Mouse (Mus musculus): ENCODE measurements around the gene Zfp319.
A peak's percentile ranks its signal among the peaks of the same experiment; 100 is the strongest.

The Zfp319 gene

DNA sequence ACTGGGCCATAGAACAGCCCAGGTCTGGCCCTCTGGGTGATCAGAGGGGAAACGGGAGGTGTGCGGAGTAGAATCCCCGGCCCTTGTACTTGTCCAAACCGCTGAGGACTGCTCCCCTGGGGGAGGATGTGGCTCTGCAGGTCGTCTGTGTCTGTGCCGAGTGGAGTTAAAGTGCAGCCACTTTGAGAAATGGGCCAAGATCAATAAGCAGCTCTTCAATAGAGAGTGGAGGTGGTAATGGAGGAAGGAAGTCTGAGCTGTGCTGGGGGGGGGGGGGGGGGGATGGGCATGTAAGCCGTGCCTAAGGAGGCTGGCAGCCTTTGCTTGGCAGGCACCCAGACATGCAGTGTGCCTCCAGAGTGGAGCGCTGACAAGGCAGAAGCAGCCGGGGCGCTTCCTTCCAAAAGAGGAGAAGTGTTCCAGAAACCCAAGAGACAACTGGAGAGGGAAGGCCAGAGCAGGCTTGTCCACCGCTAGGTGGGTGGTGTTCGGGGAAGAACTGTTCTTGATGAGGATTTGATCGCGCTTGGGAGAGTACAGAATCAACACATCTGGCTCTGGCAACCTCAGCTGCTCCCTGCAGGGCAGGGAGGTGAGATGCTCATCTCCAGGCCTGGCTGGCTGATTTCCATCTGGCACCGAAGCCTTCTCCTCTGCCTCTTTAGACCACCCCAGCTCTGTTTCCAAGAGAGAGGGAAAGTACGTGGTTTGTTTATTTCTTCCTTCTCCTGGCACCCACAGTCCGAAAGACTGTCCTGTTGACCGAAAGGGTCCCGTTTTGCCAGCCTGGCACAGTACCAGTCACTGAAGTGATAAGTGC lies 17.3 kb upstream of the Zfp319 start:
- peak; percentile 78 to 83 for DNase-seq

DNA sequence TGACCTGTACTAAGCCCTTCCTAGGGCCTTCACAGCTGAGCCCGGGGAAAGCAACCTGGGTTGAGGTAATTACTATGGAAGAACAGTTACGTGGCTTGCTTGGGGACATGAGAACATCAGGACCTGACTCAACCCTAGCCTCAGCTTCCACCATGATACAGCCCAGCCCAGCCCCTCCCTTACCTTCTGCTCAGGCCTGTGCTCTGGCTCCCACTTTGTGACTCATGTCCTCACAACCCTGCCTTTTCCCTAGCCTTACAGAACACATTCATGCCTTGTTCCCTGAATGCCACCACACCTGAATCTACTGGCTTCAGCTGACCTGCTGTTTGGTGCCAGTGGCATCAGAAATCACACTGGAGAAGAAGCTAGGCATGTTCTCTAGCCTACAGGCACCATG lies 16.6 kb upstream of the Zfp319 start:
- no peak for DNase-seq

DNA sequence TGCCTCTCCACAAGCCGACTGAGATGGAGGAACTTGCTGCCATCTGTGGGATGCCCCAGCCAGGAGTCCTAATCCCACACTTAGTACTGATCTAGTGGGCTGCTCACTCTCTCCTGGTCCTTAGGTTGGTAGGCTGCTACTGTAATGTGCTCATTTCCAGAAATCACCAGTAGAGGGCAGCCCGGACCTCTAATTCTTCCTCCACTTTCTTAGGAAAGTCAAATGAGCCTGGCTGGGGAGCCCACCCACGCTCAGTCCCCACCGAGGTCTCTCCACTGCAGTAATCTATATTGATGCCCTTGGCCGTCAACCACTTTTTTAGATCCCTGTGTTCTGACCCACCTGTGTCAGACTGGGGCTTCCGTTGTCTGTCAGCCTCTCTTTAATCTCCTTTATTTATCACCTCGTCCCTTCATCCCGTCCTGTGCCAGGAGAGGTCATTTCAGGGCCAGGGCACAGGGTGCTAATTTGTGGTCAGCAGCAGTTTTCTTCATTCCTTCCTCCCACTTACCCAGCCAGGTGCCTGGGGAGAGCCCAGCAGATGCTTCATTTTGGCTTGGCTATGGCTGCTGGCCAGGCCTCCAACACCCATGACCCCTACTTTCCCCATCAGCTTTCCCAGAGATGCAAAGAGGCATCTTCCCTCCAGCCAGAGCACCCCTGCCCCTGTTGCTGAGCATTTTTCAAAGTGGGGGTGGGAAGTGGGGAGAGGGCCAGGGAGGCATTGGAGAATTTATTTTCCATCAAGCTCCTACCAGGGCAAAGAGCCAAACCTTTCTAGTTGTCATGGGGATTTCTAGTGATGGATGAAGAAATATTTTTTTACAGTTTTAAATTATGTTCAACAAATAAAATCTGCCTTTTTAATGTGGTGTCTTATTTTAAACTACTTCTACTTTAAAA lies 15.1 kb upstream of the Zfp319 start:
- peak; percentile 65 to 86 for DNase-seq

DNA sequence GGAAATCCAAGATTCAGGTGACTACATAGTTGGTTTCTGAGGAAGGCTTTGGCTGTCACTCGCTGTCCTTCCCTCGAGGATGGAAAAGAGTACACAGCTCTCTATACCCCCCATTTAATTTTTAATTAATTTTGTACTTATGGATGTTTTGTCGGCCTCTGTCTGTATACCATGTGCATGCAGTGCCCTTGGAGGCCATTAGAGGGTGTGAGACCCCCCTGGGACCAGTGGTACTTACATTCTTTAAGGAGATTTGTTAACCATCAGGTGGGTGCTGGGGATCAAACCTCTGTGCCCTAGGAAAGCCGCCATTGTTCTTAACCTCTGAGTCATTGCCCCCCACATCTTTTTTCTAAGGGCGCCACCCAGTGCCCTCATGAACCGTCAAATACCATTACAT lies 12.9 kb upstream of the Zfp319 start:
- no peak for DNase-seq

DNA sequence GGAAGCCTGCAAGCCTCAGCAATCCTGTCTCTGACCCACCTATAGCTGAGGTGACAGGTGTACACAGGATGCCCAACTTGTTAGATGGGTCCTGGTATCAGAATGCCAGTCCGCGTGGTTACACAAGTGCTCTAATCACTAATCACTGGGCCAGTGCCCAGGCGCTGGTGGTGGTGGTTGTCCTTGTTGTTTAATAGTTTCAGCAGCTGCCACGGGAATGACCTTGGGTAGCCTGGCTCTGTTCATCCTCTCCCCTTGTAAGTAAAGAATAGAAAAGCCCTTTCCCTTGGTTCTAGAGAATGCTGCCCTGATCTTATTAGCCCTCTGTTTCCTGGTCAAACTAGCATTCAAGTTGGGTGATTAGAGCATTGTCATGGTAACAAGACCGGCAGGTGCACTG lies 10.0 kb upstream of the Zfp319 start:
- DNase-seq, result peak in 1 of 2 experiments; percentile 34

DNA sequence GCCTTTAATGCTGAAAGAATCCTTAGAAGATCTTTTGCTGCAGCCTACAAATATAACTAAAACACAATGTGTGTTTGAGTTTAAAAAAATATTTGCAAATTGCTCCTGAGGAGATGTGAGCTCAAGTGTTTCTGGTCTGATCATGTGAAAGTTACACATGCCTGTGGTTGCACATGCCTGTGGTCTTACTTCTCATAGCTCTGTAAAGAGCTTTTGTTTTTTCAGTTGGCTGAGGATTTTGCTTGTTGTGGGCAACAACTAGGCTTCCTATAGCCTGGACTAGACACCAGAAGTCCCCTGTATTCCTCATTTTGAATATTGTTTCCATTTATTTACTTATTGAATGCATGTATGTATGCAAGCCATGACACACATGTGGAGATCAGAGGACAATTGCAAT lies 4.6 kb upstream of the Zfp319 start:
- no peak for DNase-seq

DNA sequence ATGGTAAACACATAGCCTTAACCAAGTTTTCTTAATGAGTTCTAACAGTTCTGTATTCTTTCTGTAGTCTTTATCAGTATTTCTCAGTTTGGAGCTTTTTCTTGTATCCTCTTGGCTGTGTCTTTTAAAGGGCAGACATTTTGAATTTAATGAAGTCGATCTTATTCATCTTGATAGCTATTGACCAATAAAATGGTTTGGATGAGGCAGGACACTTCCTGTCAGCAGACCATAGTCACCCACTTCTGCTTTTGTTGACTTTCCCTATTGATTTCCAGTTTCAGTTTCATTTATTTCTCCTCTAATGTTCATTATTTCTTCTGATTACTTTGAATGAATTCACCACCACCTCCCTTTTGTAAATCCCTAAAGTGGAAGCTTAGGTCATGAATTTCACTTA lies 4.0 kb upstream of the Zfp319 start:
- DNase-seq, result no peak

DNA sequence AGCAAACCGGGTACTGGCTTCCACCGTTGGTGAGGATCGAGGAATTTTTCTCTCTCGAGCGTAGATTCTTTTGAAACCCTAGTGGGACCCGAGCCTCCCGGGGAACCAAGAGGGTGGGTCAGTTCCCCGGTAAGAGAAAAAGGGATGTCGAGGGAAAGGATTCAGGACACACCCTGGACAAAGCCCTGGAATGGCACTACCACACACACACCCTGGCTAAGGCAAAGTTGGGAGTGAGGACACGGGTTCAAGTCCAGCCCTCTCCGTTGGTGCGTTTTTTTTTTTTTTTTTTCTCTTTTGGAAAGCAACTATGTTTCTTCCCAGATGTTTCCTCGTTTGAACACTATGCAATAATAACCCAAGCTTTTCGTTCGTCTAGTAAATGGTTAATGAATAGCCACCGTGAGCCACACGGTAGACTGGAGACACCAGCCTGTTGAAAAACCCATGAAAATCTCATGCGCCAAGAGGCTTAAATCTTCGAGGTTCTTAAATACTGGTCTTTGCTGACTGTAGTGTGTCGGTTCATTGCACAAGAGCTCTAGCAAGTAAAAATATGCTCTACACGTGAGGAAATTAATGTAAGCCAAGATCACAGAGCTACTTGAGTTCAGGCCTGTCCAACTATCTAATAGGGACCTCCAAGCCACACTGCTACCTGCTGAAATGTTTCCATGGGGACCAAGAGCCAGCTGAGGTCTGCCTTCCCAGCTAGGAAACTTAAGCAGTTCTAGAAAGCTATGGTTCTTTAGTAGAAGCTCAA lies 868 bp upstream of the Zfp319 start:
- DNase-seq, result no peak

DNA sequence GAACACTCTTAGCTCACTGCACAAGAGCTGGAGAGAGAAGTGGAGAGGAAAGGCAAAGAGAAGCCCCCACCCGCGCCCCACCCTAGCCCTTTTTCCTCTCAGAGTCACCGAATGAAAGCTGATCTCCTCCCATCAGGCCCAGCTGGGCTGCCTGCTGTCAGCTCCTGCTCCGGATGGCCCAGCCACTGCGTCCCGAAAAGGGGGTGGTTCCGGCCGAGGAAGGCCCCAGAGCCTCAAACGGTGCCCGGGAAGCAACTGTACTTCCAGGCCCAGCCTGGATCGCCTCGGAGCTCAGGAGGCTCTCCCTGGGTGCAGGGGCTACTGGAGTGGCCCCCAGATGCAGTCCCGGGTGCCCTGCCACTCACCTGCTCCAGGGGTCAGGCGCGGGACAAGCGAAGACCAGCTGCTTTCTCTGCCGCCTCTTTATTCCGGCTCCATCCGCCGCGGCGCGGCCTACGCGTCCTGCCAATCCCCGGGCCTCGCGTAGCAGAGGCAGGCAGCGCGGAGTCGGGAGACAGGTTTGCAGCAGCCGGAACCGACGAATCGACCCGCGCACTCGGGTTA lies 512 bp downstream of the Zfp319 start:
- peak; percentile 62 to 78 for DNase-seq

DNA sequence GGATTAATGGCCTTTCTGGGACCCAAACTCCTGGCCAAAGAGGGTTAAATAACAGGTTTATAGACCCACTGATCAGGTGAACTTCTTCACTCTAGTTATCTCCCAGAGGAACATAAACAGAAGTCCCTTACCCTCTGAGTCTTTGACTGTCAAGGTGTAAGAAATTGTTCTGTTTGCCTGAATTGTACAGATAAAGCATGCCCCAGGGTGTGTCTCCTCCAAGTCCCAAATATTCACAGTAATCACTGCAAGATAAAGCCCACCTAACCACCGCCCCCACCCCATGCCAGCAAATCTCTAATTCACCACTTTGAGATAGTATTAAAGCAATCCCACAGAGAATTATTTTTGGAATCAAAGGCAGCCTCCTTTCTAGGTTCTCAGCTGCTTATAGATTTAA lies 1.4 kb downstream of the Zfp319 start:
- no peak for DNase-seq

DNA sequence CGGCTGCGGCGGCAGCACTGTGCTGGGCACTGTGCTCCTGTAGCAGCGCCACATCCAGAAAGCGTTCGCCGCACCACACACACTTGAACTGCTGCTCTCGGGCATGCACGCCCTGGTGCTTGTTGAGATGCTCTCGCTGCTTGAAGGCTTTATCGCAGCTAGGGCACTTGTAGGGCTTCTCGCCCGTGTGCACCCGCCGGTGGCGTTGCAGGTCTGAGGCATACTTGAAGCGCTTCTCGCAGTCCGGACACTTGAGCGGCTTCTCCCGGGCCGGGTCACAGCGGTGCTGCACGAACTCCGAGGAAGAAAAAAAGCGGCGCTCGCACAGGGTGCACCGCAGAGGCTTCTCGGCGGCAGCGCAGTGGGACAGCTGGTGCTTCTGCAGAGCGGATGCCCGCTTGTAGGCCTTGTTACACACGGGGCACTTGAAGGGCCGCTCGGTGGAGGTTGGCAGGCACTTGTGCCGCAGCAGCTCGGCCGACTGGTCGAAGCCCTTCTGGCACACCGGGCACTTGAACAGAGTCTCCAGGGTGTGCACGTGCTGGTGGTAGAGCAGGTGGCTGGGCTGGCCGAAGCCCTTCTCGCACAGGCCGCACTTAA lies 3.8 kb downstream of the Zfp319 start:
- DNase-seq, result no peak

DNA sequence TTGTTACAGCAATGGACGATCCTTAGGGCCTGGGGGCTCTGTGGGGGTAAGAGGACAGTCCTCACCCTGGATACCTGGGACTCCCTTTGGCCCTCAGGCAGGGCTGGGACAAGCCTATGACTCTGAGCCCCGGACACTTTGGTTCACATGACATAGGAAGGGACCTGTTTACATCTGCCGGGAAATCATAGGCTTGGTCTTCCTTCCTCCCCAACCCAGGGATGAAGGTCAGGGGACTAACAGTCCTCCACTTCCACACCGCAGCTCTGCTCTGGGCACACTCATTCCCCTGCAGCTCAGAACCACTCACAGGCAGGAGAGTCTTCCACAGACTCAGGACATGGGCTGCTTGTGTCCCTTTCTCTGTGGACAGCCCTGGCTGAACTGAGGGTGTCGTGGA lies 4.9 kb downstream of the Zfp319 start:
- DNase-seq, result no peak

DNA sequence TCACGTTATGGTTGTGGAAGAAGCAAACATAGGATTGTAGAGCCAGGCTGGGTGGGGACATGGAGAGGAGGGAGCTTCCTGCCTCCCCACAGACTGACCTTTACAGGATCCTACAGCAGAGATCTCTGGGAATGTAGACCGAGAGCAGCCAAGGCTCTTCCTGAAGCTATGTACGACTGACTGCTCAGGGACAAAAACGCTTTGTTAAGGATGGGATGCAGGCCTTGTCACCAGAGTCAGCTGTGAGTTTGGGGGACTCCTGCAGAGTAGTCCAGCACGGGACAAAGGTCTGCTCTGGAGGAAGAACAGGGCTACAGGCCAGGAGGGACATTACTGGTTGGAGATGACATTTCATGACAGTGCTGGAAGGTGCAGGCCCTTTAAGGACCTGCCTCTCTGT lies 7.1 kb downstream of the Zfp319 start:
- no peak for DNase-seq

DNA sequence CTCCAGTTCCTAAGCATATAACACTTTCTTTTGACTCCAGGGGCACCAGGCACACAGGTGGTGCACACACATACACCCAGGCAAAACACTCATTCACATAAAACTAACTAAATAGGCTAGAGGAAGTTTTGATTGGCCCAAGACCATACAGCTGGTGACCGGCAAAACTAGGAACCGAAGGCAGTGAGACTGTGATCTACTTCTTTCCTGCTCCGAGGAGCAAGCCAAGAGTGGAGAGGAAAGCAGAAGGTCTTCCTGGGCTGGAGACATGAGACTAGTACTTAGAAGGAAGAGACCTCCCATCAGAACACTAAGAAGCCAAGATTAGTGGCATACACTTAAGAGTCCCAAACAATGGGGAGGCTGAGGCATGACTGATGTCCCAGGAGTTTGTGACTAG lies 8.5 kb downstream of the Zfp319 start:
- no peak for DNase-seq

DNA sequence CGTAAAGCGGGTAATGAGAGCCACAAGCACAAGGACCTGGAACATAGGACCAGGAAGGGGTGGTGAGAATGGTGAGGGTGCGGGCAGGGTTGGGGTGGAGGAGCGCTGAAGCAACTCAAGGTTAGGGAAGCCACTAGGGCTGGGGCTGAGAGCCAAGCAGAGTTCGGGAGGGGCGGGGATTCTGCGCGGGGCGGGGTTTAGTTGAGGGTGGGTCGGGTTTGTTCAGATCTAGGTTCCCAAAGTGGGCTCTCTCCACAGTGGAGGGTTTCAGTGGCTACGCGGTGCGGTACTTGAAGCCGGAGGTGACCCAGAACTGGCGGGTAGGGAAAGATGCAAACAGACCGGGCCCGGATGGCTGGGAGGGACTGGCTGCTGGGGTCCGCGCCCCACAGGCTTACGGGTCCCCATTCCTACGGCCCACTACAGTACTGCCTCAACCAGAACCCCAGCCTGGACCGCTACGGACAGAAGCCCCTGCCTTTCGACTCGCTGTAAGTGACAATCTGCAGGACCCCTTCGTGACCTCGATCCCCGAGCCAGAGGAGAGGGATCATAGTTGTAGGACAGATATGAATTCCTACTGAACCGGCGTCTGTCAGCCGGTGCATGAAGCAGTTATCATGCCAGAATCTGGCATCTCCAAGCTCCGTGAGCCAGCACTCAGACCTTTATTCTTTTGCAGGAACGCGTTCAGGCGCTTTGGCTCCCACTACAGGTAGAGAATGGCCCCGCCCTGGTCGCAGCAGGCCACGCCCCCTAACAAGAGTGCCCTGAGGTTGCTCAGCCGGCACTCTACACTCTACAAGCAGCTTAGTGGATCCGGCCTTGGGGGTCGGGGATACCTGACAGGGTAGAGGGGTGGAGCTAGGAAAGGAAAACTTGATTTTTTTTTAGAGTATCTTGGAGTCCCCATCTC lies 11.3 kb downstream of the Zfp319 start:
- DNase-seq, result peak; percentile 89 to 94

DNA sequence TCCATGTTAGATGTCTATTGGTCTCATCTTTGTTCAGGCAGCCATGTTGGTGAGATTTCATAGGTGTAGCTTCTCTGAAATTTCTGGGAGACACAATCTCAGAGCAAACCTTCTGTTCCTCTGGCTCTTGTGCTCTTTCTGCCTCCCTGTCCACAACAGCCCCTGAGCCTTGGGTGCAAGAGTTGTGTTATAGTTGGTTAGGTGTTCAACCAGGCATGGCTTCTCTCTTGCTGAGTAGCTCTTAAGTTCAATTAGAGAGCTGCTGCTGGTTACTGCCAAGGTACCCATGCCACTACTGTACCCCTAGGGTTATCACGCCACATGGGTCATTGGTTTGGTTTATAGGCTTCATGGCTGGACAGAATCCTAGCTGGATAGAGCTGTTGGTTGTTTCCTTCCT lies 16.4 kb downstream of the Zfp319 start:
- DNase-seq, result peak; percentile 24 to 25

DNA sequence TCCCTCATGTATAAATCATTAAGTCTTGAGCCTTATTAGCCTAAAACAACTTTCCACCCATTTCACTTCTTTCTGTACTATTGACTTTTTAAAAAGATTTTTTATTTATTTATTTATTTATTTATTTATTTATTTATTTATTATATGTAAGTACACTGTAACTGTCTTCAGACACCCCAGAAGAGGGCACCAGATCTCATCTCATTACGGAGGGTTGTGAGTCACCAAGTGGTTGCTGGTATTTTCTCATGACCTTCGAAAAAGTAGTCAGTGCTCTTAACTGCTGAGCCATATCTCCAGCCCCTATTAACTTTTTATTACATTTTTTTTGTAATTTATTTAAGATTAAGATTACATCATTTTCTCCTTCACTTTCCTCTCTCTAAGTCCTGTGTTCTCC lies 17.0 kb downstream of the Zfp319 start:
- DNase-seq, result no peak

DNA sequence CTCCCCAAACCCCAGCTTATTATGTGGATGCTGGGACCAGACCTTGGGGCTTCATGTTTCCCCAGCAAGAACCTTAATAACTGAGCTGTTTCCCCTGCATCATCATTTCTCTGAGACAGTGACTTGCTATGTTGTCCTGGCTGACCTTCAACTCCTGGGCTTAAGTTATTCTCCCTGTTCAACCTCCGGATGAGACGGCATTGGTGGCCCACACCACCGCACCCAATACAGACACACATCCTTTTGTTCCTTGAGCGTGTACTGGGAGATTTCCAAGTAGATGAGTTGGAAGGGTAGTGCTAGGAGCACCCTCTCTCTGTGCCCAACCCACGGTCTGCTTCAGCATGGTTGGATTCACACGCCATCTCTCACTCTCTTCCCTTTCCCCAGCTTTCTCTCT lies 17.9 kb downstream of the Zfp319 start:
- DNase-seq, result no peak

DNA sequence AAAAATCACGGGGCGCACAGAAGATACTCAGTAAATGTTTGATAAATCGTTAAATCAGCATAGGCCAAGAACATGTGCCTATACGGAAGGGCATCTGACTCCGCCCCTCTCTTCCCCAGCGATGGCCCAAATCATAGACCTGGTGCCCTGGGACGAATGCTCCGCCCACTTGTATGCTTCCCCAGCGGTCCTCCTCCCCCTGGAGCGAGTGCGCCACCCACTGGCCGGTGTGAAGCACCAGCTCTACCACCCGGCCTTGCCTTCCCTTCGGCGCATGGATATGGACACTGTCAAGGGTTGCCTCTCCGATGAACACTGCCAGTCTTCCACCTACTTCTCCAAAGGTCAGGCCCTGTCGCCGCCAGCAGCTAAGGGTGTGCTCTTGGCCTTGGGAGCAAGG lies 18.9 kb downstream of the Zfp319 start:
- DNase-seq, result peak in 1 of 2 experiments; percentile 48

DNA sequence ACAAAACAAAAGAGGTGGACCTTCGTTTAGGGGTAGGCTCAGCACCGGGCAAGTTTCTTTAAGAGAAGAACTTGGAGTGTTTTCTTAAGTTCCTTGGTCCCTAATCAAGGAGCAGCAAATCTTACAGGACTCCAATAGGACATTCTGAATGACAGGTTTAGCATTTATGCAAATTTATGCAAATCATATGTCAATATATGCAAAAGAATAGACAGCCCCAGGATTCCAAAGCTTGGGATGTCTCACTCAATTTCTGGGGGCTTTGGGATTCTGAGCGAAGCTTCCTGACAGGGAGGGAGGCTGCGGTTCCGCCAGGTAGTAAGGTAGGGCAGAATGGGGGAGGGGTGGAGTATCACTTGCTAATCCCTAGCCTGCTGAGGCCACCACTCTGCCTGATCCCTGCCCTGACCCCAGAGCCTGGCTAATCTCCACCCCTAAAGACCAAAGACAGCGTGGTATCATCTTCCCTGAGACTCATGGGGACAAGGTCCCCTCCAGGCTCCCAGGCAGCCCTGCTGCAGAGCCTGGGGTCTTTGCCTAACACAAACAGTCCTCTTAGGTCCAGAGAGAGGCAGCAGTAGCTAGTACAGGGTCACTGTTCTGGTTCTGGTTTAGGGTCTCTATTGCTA lies 21.3 kb downstream of the Zfp319 start, which contains the start of gene Tepp:
Gene Tepp (plus strand): TSS at position 225 of the 629 bp plus-strand sequence.
- DNase-seq, result no peak

DNA sequence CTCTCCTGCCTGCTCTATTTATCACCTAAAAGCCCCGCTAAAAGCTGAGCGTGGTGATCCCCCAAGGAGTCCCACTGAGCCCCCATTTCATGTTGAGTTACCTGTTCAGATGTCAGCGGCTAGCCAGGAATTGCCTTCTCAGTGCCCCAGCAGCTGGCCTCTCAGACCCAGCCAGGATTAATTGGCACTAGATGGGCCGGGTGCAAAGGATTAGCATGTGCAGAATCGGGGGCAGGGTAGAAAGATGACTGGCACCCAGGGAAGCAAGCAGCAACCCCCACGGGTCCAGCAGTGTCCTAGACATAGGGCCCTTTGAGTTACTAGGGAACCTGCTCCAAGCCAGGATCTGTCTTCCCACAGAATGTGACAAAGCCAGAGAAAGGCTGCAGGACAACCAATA lies 25.3 kb downstream of the Zfp319 start, which contains the start of gene Cngb1:
Gene Cngb1 (minus strand): TSS at position 155 of the 400 bp plus-strand sequence.
- no peak for DNase-seq

Measured in kidney, postnatal 36 days (tissue).